8 mouse cellular contexts compared by ENCODE assay signal in the genomic region with DNA sequence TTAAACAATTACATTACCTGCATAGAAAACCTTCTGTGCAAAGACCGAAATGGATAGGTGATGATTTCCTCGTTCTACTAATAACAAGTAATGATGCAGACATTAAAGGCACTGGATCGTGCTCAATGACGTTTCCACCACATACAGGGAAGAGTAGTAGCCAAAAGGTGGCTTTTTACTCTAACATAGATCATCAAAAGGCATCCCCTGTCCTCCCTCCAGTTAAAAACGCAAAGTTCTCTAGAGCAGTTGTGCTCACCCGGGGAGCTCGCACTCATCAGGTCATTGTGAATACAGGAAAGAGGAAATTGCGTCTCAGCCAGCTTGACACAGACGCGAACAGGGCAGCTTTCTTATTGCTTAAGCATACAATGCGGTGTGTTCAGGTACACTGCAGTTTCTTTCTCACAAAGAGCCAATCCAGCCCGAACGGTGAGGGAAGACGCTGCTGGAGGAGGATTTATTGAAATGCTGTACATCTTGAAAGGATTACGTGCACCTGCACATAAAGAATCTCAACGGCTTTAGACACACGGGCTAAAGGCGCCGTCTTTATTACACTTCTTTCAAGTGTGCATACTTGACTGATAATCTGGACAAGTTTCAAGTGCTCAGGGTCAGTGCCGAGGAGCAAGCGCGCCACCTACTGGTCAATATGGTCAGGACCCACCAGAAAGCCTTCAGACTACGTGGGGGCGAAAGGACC.
DNase-seq lines count a peak whose midpoint lies in the region; ATAC-seq lines count a peak whose summit lies in the region.

No protein-coding gene starts in this region.

- H3K27me3 ChIP-seq in forebrain, embryonic 14.5 days (replicated peaks; ENCODE audit: control insufficient read depth, insufficient read depth, low read length) = no peaks in the 10 kb centered on the region
- no peaks in the 10 kb centered on the region for H3K27me3 ChIP-seq in liver, embryonic 16.5 days (ENCODE audit: control insufficient read depth, insufficient read depth, low read depth, low read length)

- peak; percentile 90 for ATAC-seq in forebrain, embryonic 14.5 days
- ATAC-seq in liver, embryonic 16.5 days (ENCODE audit: low read depth) = peak; percentile 51; the same call in 1 of the 2 replicates
- peak; percentile 58; the same call in 1 of the 2 replicates for ATAC-seq in neutrophil, adult 5-6 weeks (ENCODE audit: extremely low read depth, insufficient number of reproducible peaks, low FRiP score, poor library complexity, severe bottlenecking)

- DNase-seq in ES-CJ7 (ENCODE audit: low read depth, low spot score) = peak; percentile 81
- DNase-seq in cerebellum, adult 11 months = peak; percentile 57
- DNase-seq in forebrain, embryonic 14.5 days (ENCODE audit: low spot score) = peak; percentile 93
- DNase-seq in heart, postnatal 10 days = peak; percentile 78 to 87
- DNase-seq in kidney, postnatal 4 days = peak; percentile 90
- peak; percentile 16 to 50 for DNase-seq in thymus, postnatal 10 days (ENCODE audit: low spot score in 2 of 2)

- peak overlapping the region; percentile 58 for H3K9ac ChIP-seq in forebrain, embryonic 14.5 days (ENCODE audit: low read length)
- H3K9ac ChIP-seq in liver, embryonic 16.5 days (ENCODE audit: low read depth, low read length) = no peak overlapping the region

- peak overlapping the region; percentile 38 for H3K4me3 ChIP-seq in forebrain, embryonic 14.5 days (ENCODE audit: low read depth, low read length)
- peak overlapping the region; percentile 34 for H3K4me3 ChIP-seq in liver, embryonic 16.5 days (ENCODE audit: low read depth, low read length)

- WGBS in forebrain, embryonic 14.5 days = 8% methylated on average over 24 of the region's 24 CpGs
- 13% methylated on average over 24 of the region's 24 CpGs for WGBS in liver, embryonic 16.5 days (ENCODE audit: insufficient replicate concordance)

- H3K4me1 ChIP-seq in forebrain, embryonic 14.5 days (ENCODE audit: control insufficient read depth, insufficient read depth, low read length) = peaks cover 4% of the 10 kb centered on the region; the same call in 1 of the 2 replicates
- no peaks in the 10 kb centered on the region for H3K4me1 ChIP-seq in liver, embryonic 16.5 days (ENCODE audit: control insufficient read depth, low read depth, low read length)

- intact Hi-C loops in heart, postnatal 10 days (cut with DNase I) = loop anchor here (2.0 kb wide), 1 partner anchor 224 kb away; no protein-coding TSS in a partner anchor

- H3K9me3 ChIP-seq in forebrain, embryonic 14.5 days (replicated peaks; ENCODE audit: control insufficient read depth, low read length) = no peaks in the 10 kb centered on the region
- no peaks in the 10 kb centered on the region for H3K9me3 ChIP-seq in liver, embryonic 16.5 days (replicated peaks; ENCODE audit: control insufficient read depth, low read length)

- H3K4me2 ChIP-seq in forebrain, embryonic 14.5 days (ENCODE audit: low read length) = peak overlapping the region; percentile 72
- H3K4me2 ChIP-seq in liver, embryonic 16.5 days (ENCODE audit: low read depth, low read length) = peak overlapping the region; percentile 53

- H3K36me3 ChIP-seq in forebrain, embryonic 14.5 days (ENCODE audit: control insufficient read depth, insufficient read depth, low read length) = no peaks in the 10 kb centered on the region
- no peaks in the 10 kb centered on the region for H3K36me3 ChIP-seq in liver, embryonic 16.5 days (ENCODE audit: control insufficient read depth, insufficient read depth)

- no peak overlapping the region; the same call in 1 of the 2 replicates for H3K27ac ChIP-seq in forebrain, embryonic 14.5 days (ENCODE audit: low read depth, low read length)
- H3K27ac ChIP-seq in liver, embryonic 16.5 days (ENCODE audit: low read length) = no peak overlapping the region

Comparison
In these comparisons a context has a peak if more than half of its experiments do, and no peak if none do; other contexts are left out.
1. DNase-seq: peak in every context shown above with its lines; median percentile 93 in forebrain, embryonic 14.5 days; 90 in kidney, postnatal 4 days; 82 in heart, postnatal 10 days; 81 in ES-CJ7; 57 in cerebellum, adult 11 months; 33 in thymus, postnatal 10 days.